Mouse (Mus musculus) monocyte, adult 59 days (primary cell): ENCODE results near the gene Slc6a21. TPM values are rescaled to one million over a fixed set of nuclear protein-coding genes. Genes with fewer than 3 reads are reported as not detected.

ENCODE experiments used
- total RNA-seq, 2 experiments: library from RNA; stranded (reverse); gene quantifications; one replicate each; pipeline ENCODE4 v1.2.4; 2023

Slc6a21 gene
- under 1 TPM in 1 of 2 experiments, not detected in 1; 0.27 TPM for total RNA-seq

GRCm38 (mm10) chr7:45277136-45277760 is at the start of gene Slc6a21:
TSS of gene Slc6a21 (plus strand) at chr7:45277513.

GRCm38 (mm10) chr7:45238723-45239496 is 38.4 kb upstream of the Slc6a21 start, which contains the start of gene Cd37:
TSS of gene Cd37 (minus strand) at chr7:45239115.

DNA sequence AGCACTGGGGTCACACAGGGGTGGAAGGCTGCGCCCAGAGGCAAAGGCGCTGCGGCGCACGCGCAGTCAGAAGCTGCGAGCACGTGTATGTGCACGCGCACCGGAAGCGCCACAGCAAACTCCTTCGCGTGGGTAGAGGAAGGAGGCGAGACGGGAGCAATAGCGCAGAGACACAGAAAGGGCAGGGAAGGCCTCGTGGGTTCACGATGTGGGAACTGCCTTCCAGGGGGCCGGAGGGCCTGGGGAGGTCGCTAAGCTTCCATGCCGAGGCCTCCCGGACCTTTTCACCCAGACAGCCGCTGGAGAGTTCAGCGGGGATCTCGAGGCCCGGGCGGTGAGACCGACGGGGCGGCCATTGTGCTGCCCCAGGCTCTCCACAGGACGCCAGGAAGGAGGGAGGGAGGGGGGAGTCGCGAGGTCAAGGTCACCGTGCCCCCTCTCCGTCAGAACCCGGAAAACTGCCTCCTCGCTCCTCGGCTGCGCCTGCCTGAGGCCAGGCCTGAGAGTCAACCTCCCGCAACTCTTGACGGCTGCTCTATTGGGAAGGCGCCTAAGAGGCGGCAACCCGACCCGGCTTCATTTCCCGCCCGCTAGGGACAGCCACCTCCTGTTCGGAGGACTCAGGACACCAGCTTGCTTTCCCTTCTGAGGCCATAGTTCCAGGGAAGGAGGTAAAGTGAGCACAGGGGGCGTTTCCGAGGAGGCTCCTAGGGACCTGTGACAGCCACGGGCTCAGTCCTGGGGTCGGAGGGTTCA is 36.5 kb upstream of the Slc6a21 start, which contains the start of gene Slc6a16:
TSS of gene Slc6a16 (plus strand) at position 453 of the 756 bp plus-strand sequence.

DNA sequence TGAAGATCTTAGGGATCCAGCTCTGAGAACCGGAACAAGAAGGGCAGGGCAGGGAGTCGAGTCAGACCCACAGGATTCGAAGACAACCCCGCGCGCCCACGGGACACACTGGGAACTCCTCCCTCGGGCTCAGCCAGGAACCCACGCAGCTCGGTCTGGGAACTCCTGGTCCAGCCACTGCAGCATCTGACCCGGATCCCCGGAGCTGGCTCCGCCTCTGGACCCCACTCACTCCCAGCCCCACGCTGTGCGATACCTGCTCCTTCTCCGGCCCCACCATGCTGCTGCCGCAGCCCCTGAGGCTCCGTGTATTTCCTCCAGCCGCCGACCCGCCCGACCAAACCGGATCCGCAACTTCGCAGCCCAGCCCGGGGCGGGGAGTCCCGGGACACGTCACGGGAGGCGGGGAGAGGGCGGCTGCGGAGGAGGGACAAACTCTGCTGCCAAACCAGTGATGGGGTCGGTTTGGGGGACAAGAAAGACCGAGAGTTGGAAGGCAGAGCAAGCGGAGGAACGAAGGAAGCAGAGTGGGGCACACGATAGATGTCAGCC is 56.2 kb downstream of the Slc6a21 start, which contains the start of gene Trpm4:
TSS of gene Trpm4 (minus strand) at position 350 of the 552 bp plus-strand sequence.

GRCm38 (mm10) chr7:45335056-45335455 is 57.7 kb downstream of the Slc6a21 start, which contains the start of gene Hrc:
TSS of gene Hrc (plus strand) at chr7:45335290.

Other genes starting within 250 kb of the Slc6a21 start
- 10 to 100 TPM; 36.6 to 38.5 TPM for gene Prr12, start 224.6 kb upstream of the Slc6a21 start, total RNA-seq
- 10 to 100 TPM; 43.8 to 49.1 TPM for gene Nosip, start 215.1 kb upstream of the Slc6a21 start, total RNA-seq
- gene Prrg2, start 214.8 kb upstream of the Slc6a21 start, total RNA-seq = 10 to 100 TPM; 14.4 to 16.2 TPM
- 1 to 10 TPM; 3.8 to 4.9 TPM for gene Rcn3, start 185.3 kb upstream of the Slc6a21 start, total RNA-seq
- 100 to 1,000 TPM; 134 to 157 TPM for gene Fcgrt, start 173.7 kb upstream of the Slc6a21 start, total RNA-seq
- 1,000 to 10,000 TPM; 2,292 to 2,480 TPM for gene Rps11, start 153.1 kb upstream of the Slc6a21 start, total RNA-seq
- gene Rpl13a, start 148.8 kb upstream of the Slc6a21 start, total RNA-seq = 1,000 to 10,000 TPM; 1,720 to 2,206 TPM
- gene Gm45713, start 141.3 kb upstream of the Slc6a21 start, total RNA-seq = not detected
- 10 to 100 TPM; 38.8 to 44.7 TPM for gene Flt3l, start 141.1 kb upstream of the Slc6a21 start, total RNA-seq
- 10 to 100 TPM; 40.7 to 42.0 TPM for gene Pih1d1, start 123.2 kb upstream of the Slc6a21 start, total RNA-seq
- gene Aldh16a1, start 122.9 kb upstream of the Slc6a21 start, total RNA-seq = 100 to 1,000 TPM; 133 to 144 TPM
- not detected for gene Slc17a7, start 113.6 kb upstream of the Slc6a21 start, total RNA-seq
- not detected for gene Gfy, start 97.9 kb upstream of the Slc6a21 start, total RNA-seq
- gene Pth2, start 96.5 kb upstream of the Slc6a21 start, total RNA-seq = not detected
- gene Ccdc155, start 72.6 kb upstream of the Slc6a21 start, total RNA-seq = not detected
- gene Dkkl1, start 65.4 kb upstream of the Slc6a21 start, total RNA-seq = 1 to 10 TPM in 1 of 2 experiments, under 1 TPM in 1; 0.71 to 1.8 TPM
- 1 to 10 TPM in 1 of 2 experiments, under 1 TPM in 1; 0.46 to 3.1 TPM for gene Tead2, start 61.8 kb upstream of the Slc6a21 start, total RNA-seq
- 100 to 1,000 TPM; 153 to 162 TPM for gene Cd37, start 38.4 kb upstream of the Slc6a21 start, total RNA-seq
- not detected for gene Slc6a16, start 36.4 kb upstream of the Slc6a21 start, total RNA-seq
- gene Trpm4, start 56.3 kb downstream of the Slc6a21 start, total RNA-seq = 10 to 100 TPM; 13.8 to 14.3 TPM
- gene Hrc, start 57.8 kb downstream of the Slc6a21 start, total RNA-seq = not detected
- gene Ppfia3, start 89.5 kb downstream of the Slc6a21 start, total RNA-seq = under 1 TPM; 0.18 to 0.67 TPM
- not detected for gene Lin7b, start 93.1 kb downstream of the Slc6a21 start, total RNA-seq
- gene Snrnp70, start 118.2 kb downstream of the Slc6a21 start, total RNA-seq = 100 to 1,000 TPM; 372 to 402 TPM
- not detected for gene Kcna7, start 128.1 kb downstream of the Slc6a21 start, total RNA-seq
- not detected for gene Ntf5, start 136.2 kb downstream of the Slc6a21 start, total RNA-seq
- gene Lhb, start 143.3 kb downstream of the Slc6a21 start, total RNA-seq = not detected
- gene Gys1, start 157.3 kb downstream of the Slc6a21 start, total RNA-seq = 10 to 100 TPM in 1 of 2 experiments, 1 to 10 TPM in 1; 7.7 to 10.9 TPM
- gene Ruvbl2, start 160.6 kb downstream of the Slc6a21 start, total RNA-seq = 10 to 100 TPM; 27.3 to 29.0 TPM
- 1,000 to 10,000 TPM; 2,883 to 3,990 TPM for gene Ftl1, start 182.4 kb downstream of the Slc6a21 start, total RNA-seq
- 100 to 1,000 TPM; 111 to 121 TPM for gene Bax, start 189.4 kb downstream of the Slc6a21 start, total RNA-seq
- not detected for gene Tulp2, start 204.4 kb downstream of the Slc6a21 start, total RNA-seq
- gene Gm45808, start 209.3 kb downstream of the Slc6a21 start, total RNA-seq = 1 to 10 TPM; 1.3 to 1.7 TPM
- 10 to 100 TPM; 10.4 to 11.5 TPM for gene Dhdh, start 211.3 kb downstream of the Slc6a21 start, total RNA-seq
- 100 to 1,000 TPM; 153 to 162 TPM for gene Nucb1, start 232.9 kb downstream of the Slc6a21 start, total RNA-seq
- 100 to 1,000 TPM; 820 to 877 TPM for gene Ppp1r15a, start 248.8 kb downstream of the Slc6a21 start, total RNA-seq
- gene Plekha4, start 248.8 kb downstream of the Slc6a21 start, total RNA-seq = under 1 TPM; 0.71 to 0.79 TPM